Mouse (Mus musculus): Measurements from ENCODE around the gene Wrap73. TPM values are rescaled to one million over a fixed set of nuclear protein-coding genes. Genes with fewer than 3 reads are reported as not detected.

Gene Wrap73
- polyA plus RNA-seq, 1 experiment from 2014 or later, result 17.3 TPM

- Histone ChIP-seq H3K4me3 (ENCODE audit: low read depth, low read length) (no peak overlapping the region), H3K4me2 (replicated peaks; ENCODE audit: low read depth) (no peak overlapping the region), H3K27me3 (ENCODE audit: control insufficient read depth, insufficient read depth, low read length) (no peaks in the 10 kb centered on the region), H3K4me1 (replicated peaks; ENCODE audit: control insufficient read depth, insufficient read depth) (no peaks in the 10 kb centered on the region), H3K9ac (ENCODE audit: low read length) (no peak overlapping the region), H3K36me3 (ENCODE audit: control insufficient read depth, insufficient read depth, low read length) (no peaks in the 10 kb centered on the region), H3K27ac (replicated peaks) (no peak overlapping the region), H3K9me3 (ENCODE audit: control insufficient read depth, low read length) (no peaks in the 10 kb centered on the region)
- TF ChIP-seq CTCF (IDR thresholded peaks at IDR 0.05; ENCODE audit: low read depth) (no peak), EP300 (optimal IDR thresholded peaks at IDR 0.05) (no peak)
- ATAC-seq (ENCODE audit: low FRiP score, low TSS enrichment) (no peak), DNase-seq (ENCODE audit: low spot score) (no peak)
- WGBS, result 62% methylated on average over 8 of the region's 8 CpGs
These were observed 46.8 kb downstream of the Wrap73 start for GRCm38 (mm10) chr4:154188948-154189347.

- 77% methylated on average over 6 of the region's 6 CpGs for WGBS
- Histone ChIP-seq H3K9ac (ENCODE audit: low read length) (no peak overlapping the region), H3K27ac (replicated peaks) (no peak overlapping the region), H3K4me1 (replicated peaks; ENCODE audit: control insufficient read depth, insufficient read depth) (no peaks in the 10 kb centered on the region), H3K4me3 (ENCODE audit: low read depth, low read length) (no peak overlapping the region), H3K4me2 (replicated peaks; ENCODE audit: low read depth) (no peak overlapping the region), H3K36me3 (ENCODE audit: control insufficient read depth, insufficient read depth, low read length) (no peaks in the 10 kb centered on the region), H3K9me3 (ENCODE audit: control insufficient read depth, low read length) (no peaks in the 10 kb centered on the region), H3K27me3 (ENCODE audit: control insufficient read depth, insufficient read depth, low read length) (no peaks in the 10 kb centered on the region)
- no peak for TF ChIP-seq EP300 (optimal IDR thresholded peaks at IDR 0.05)
- no peak for TF ChIP-seq CTCF (IDR thresholded peaks at IDR 0.05; ENCODE audit: low read depth)
- ATAC-seq (ENCODE audit: low FRiP score, low TSS enrichment) (no peak), DNase-seq (ENCODE audit: low spot score) (no peak)
These were observed 55.8 kb downstream of the Wrap73 start for GRCm38 (mm10) chr4:154197961-154198360.

- 69% methylated on average over 7 of the region's 7 CpGs for WGBS
- no peaks in the 10 kb centered on the region for H3K4me1 ChIP-seq (replicated peaks; ENCODE audit: control insufficient read depth, insufficient read depth)
- TF ChIP-seq CTCF (IDR thresholded peaks at IDR 0.05; ENCODE audit: low read depth), result no peak
- TF ChIP-seq EP300 (optimal IDR thresholded peaks at IDR 0.05), result no peak
- H3K4me2 ChIP-seq (replicated peaks; ENCODE audit: low read depth), result no peak overlapping the region
- no peak for ATAC-seq (ENCODE audit: low FRiP score, low TSS enrichment)
- no peak overlapping the region for H3K4me3 ChIP-seq (ENCODE audit: low read depth, low read length)
- H3K9ac ChIP-seq (ENCODE audit: low read length), result no peak overlapping the region
- no peaks in the 10 kb centered on the region for H3K36me3 ChIP-seq (ENCODE audit: control insufficient read depth, insufficient read depth, low read length)
- H3K27ac ChIP-seq (replicated peaks), result no peak overlapping the region
- no peak for DNase-seq (ENCODE audit: low spot score)
- no peaks in the 10 kb centered on the region for H3K9me3 ChIP-seq (ENCODE audit: control insufficient read depth, low read length)
- H3K27me3 ChIP-seq (ENCODE audit: control insufficient read depth, insufficient read depth, low read length), result no peaks in the 10 kb centered on the region
These were observed 56.3 kb downstream of the Wrap73 start for GRCm38 (mm10) chr4:154198377-154198961.

GRCm38 (mm10) chr4:154201511-154201910, 59.3 kb downstream of the Wrap73 start:
- DNase-seq (ENCODE audit: low spot score), result no peak
- no peak overlapping the region for H3K9ac ChIP-seq (ENCODE audit: low read length)
- no peaks in the 10 kb centered on the region for H3K9me3 ChIP-seq (ENCODE audit: control insufficient read depth, low read length)
- no peaks in the 10 kb centered on the region for H3K27me3 ChIP-seq (ENCODE audit: control insufficient read depth, insufficient read depth, low read length)
- no peaks in the 10 kb centered on the region for H3K36me3 ChIP-seq (ENCODE audit: control insufficient read depth, insufficient read depth, low read length)
- ATAC-seq (ENCODE audit: low FRiP score, low TSS enrichment), result no peak
- no peak overlapping the region for H3K4me2 ChIP-seq (replicated peaks; ENCODE audit: low read depth)
- H3K4me3 ChIP-seq (ENCODE audit: low read depth, low read length), result no peak overlapping the region
- H3K27ac ChIP-seq (replicated peaks), result no peak overlapping the region
- TF ChIP-seq EP300 (optimal IDR thresholded peaks at IDR 0.05) (no peak), CTCF (IDR thresholded peaks at IDR 0.05; ENCODE audit: low read depth) (no peak)
- H3K4me1 ChIP-seq (replicated peaks; ENCODE audit: control insufficient read depth, insufficient read depth), result no peaks in the 10 kb centered on the region
- 80% methylated on average over 5 of the region's 5 CpGs for WGBS

- H3K4me3 ChIP-seq (ENCODE audit: low read depth, low read length), result no peak overlapping the region
- H3K4me2 ChIP-seq (replicated peaks; ENCODE audit: low read depth), result no peak overlapping the region
- WGBS, result 78% methylated on average over 7 of the region's 7 CpGs
- no peaks in the 10 kb centered on the region for H3K9me3 ChIP-seq (ENCODE audit: control insufficient read depth, low read length)
- H3K27me3 ChIP-seq (ENCODE audit: control insufficient read depth, insufficient read depth, low read length), result no peaks in the 10 kb centered on the region
- H3K27ac ChIP-seq (replicated peaks), result no peak overlapping the region
- H3K36me3 ChIP-seq (ENCODE audit: control insufficient read depth, insufficient read depth, low read length), result no peaks in the 10 kb centered on the region
- TF ChIP-seq EP300 (optimal IDR thresholded peaks at IDR 0.05) (no peak), CTCF (IDR thresholded peaks at IDR 0.05; ENCODE audit: low read depth) (no peak)
- ATAC-seq (ENCODE audit: low FRiP score, low TSS enrichment), result no peak
- H3K4me1 ChIP-seq (replicated peaks; ENCODE audit: control insufficient read depth, insufficient read depth), result no peaks in the 10 kb centered on the region
- H3K9ac ChIP-seq (ENCODE audit: low read length), result no peak overlapping the region
- no peak for DNase-seq (ENCODE audit: low spot score)
These were observed 62.4 kb downstream of the Wrap73 start for GRCm38 (mm10) chr4:154204532-154204931.

GRCm38 (mm10) chr4:154205392-154205791, 63.2 kb downstream of the Wrap73 start:
- Histone ChIP-seq H3K27ac (replicated peaks) (no peak overlapping the region), H3K36me3 (ENCODE audit: control insufficient read depth, insufficient read depth, low read length) (no peaks in the 10 kb centered on the region), H3K9me3 (ENCODE audit: control insufficient read depth, low read length) (no peaks in the 10 kb centered on the region), H3K4me1 (replicated peaks; ENCODE audit: control insufficient read depth, insufficient read depth) (no peaks in the 10 kb centered on the region), H3K9ac (ENCODE audit: low read length) (no peak overlapping the region), H3K4me3 (ENCODE audit: low read depth, low read length) (no peak overlapping the region), H3K27me3 (ENCODE audit: control insufficient read depth, insufficient read depth, low read length) (no peaks in the 10 kb centered on the region), H3K4me2 (replicated peaks; ENCODE audit: low read depth) (no peak overlapping the region)
- TF ChIP-seq EP300 (optimal IDR thresholded peaks at IDR 0.05) (no peak), CTCF (IDR thresholded peaks at IDR 0.05; ENCODE audit: low read depth) (no peak)
- no peak for DNase-seq (ENCODE audit: low spot score)
- 46% methylated on average over 5 of the region's 5 CpGs for WGBS
- ATAC-seq (ENCODE audit: low FRiP score, low TSS enrichment), result no peak
